Mouse (Mus musculus) G1E (cell line): ENCODE data around the gene Lrr1.

Experiments used
- CTCF ChIP-seq: IDR thresholded peaks from 2 replicates; pipeline ENCODE4 v1.5.1; 2012; ENCODE audit warnings: low read depth, low read length, inconsistent platforms, mixed read lengths
- GATA1 ChIP-seq: IDR thresholded peaks from 2 replicates; pipeline ENCODE4 v1.6.1; 2012; ENCODE audit warnings: borderline replicate concordance, low read length, inconsistent platforms, mixed read lengths
- GATA2 ChIP-seq: IDR thresholded peaks from 2 replicates; pipeline ENCODE4 v1.6.1; 2012; ENCODE audit warnings: low read depth, low read length, inconsistent platforms, borderline replicate concordance
- POLR2AphosphoS5 ChIP-seq: IDR thresholded peaks from 2 replicates; pipeline ENCODE4 v1.6.1; 2012; ENCODE audit warnings: low read depth, low read length, inconsistent platforms; ENCODE audit not compliant: insufficient replicate concordance
- TAL1 ChIP-seq: conservative IDR thresholded peaks from 2 replicates; pipeline ENCODE4 v1.6.1; 2012; ENCODE audit warnings: low read depth, low read length, inconsistent platforms, mixed read lengths

GRCm38 (mm10) chr12:69129634-69130310, 38.8 kb upstream of the Lrr1 start:
- TF ChIP-seq CTCF (no peak), TAL1 (no peak), GATA1 (no peak), POLR2AphosphoS5 (no peak), GATA2 (no peak)
